ENCODE assay signal across 8 mouse cellular contexts in genomic region chr4:73790260-73791185, GRCm38 (mm10). TPM values are rescaled to one million over a fixed set of nuclear protein-coding genes. Genes with fewer than 3 reads are reported as not detected.
DNase-seq lines count a peak whose midpoint lies in the region; ATAC-seq lines count a peak whose summit lies in the region.
"Had no signal": no experiment of that assay in that cellular context is flagged by ENCODE, and none has a peak within 500 bp of the region (broad histone marks: within the 10 kb centered on the region; RNA-seq: fewer than 3 reads in every experiment).

Gene Rasef (minus strand): TSS chr4:73790994.

- H3K4me3 ChIP-seq in heart, embryonic 15.5 days = peak within 1 kb of the TSS; percentile 55

- peak within 1 kb of the TSS; percentile 48 for H3K9ac ChIP-seq in heart, embryonic 15.5 days

- peaks cover 13% of the 10 kb centered on the region for H3K27me3 ChIP-seq in heart, embryonic 15.5 days

- ATAC-seq in heart, embryonic 15.5 days (replicated peaks; ENCODE audit: insufficient number of reproducible peaks, insufficient read depth, low FRiP score, low read depth) = peak; percentile 50
- no peak for ATAC-seq in erythroblast, adult 5-6 weeks (replicated peaks; ENCODE audit: low FRiP score, poor library complexity, severe bottlenecking)

- peak within 1 kb of the TSS; percentile 94 for H3K4me2 ChIP-seq in heart, embryonic 15.5 days

- peak; percentile 39 for DNase-seq in R1 (ENCODE audit: low read depth, low spot score)
- peak; percentile 51 for DNase-seq in embryo, embryonic 10.5 days (ENCODE audit: low spot score)
- DNase-seq in kidney, postnatal 10 days = peak; percentile 72
- DNase-seq in lung, postnatal 10 days = peak; percentile 60
- DNase-seq in right cerebral cortex, adult 18-20 months = peak; percentile 6

- no peaks in the 10 kb centered on the region for H3K9me3 ChIP-seq in heart, embryonic 15.5 days (replicated peaks)

- no peaks in the 10 kb centered on the region for H3K36me3 ChIP-seq in heart, embryonic 15.5 days

- H3K27ac ChIP-seq in heart, embryonic 15.5 days = no peak within 1 kb of the TSS

- peaks cover 8% of the 10 kb centered on the region for H3K4me1 ChIP-seq in heart, embryonic 15.5 days (replicated peaks)

- 4% methylated on average over 87 of the region's 87 CpGs for WGBS in heart, embryonic 15.5 days

RNA-seq across cellular contexts. Expression of gene Rasef, which starts in this region (rescaled TPM):
- 0.44 and 1.1 TPM in 2 replicates for polyA plus RNA-seq in heart, embryonic 15.5 days (2015; fragmentation: Nextera tagmentation; extraction: Ambion mirVana)
- not detected in 2 replicates for total RNA-seq in erythroblast, adult 5-6 weeks (2015; ENCODE audit: low replicate concordance)
- total RNA-seq in erythroblast, adult 5-6 weeks (2017; ENCODE audit: low replicate concordance) = not detected in 2 replicates
- total RNA-seq: common myeloid progenitor, adult 5-6 weeks had no signal

Comparison
In these comparisons a context has a peak if more than half of its experiments do, and no peak if none do; other contexts are left out.
1. DNase-seq: peak in every context shown above with its lines; median percentile 72 in kidney, postnatal 10 days; 60 in lung, postnatal 10 days; 51 in embryo, embryonic 10.5 days; 39 in R1; 6 in right cerebral cortex, adult 18-20 months.